Mouse (Mus musculus) B cell, adult 67 days (primary cell): ENCODE results near the gene March7. TPM values are rescaled to one million over a fixed set of nuclear protein-coding genes. Genes with fewer than 3 reads are reported as not detected.

ENCODE experiments used
- total RNA-seq, 2 experiments: library from RNA; stranded (reverse); gene quantifications; 4 replicates each; pipeline ENCODE4 v1.2.4; 2023

Gene March7
- 100 to 1,000 TPM; 148 to 179 TPM for total RNA-seq

DNA sequence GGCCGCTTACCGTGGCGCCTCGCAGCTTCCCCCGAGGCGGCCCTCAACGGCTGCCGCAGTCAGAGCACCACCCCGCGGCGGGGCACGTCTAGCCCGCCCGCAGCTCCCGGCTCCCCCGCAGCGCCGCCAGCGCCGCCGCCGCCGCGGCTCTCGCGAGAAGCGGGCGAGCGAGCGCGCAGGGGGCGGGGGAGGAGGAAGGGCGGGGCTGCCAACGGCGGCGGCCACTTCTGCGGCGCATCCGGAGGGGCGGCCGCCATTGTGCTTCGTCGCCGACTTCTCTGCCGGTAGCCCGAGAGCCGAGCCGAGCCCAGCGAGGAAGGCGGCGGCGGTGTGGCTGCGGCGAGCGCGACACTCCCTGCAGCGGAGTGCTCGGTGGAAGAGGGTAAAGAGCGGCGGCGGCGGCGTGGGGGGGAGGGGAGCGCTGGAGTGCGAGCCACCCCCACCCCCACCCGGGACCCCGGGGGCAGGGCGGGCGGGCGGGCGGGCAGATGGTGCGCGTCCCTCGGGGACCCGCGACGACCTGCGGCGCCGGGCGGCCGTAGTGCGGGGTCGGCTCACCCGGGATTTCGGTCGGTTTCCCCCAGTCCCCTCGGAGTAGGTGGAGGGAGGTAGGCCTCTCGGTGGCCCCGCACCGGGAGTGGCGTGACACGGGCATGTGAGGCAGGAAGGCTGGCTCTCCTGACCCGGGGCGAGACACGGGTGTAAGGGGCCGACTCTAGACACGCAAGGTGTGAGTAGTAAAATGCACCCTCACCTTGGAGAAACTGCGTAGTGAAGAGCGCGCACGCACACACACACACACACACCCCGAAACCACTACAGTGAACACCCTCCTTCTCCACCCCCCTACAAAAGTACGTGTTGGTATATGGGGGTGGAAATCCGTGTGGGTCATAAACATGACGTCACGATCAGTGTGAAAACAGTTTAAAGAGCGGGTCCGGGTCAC lies at the start of gene March7, which contains the start of gene Baz2b:
Gene March7, plus strand, starts transcription at position 185 of the 949 bp plus-strand sequence.
Gene Baz2b, minus strand, starts transcription at position 137 of the 949 bp plus-strand sequence.

DNA sequence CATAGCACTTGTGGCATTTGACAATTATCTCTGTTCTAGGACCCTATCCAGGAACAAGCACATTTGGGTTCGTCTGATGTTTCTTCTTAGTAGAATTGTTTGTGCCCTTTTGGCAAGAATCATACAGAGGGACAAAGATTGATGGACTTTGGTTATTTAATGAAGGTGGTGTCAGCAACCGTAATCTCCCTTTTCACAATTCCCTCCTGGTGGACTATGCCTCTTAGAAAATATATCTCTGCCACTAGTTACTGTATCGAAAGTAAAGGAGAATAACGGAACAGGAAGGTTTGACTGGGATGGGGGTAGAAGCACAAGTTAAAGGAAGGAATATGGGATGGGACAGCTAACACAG lies 74.8 kb downstream of the March7 start, which contains the start of gene Cd302:
Gene Cd302, minus strand, starts transcription at position 22 of the 355 bp plus-strand sequence.

Other genes starting within 250 kb of the March7 start
- gene Baz2b, start within 50 bp of the March7 start, total RNA-seq, result 100 to 1,000 TPM; 223 to 240 TPM
- 1 to 10 TPM in 1 of 2 experiments, not detected in 1; 1.6 TPM for gene Cd302, start 74.6 kb downstream of the March7 start, total RNA-seq
- 10 to 100 TPM in 1 of 2 experiments, 1 to 10 TPM in 1; 8.6 to 11.8 TPM for gene Ly75, start 173.4 kb downstream of the March7 start, total RNA-seq